Mouse (Mus musculus) left cerebral cortex, adult 18-20 months (tissue): ENCODE measurements around the gene Usf2. TPM values are rescaled to one million over a fixed set of nuclear protein-coding genes. Genes with fewer than 3 reads are reported as not detected.
"Not testable (repeated sequence)": the region's sequence is repeated elsewhere in the genome, so short reads cannot be mapped to it uniquely, and the experiment has no call there.

Source experiments
- DNase-seq, 2 experiments: peaks; one replicate each; pipeline ENCODE4 v3.0.0; 2021 to 2022; ENCODE audit warnings: low spot score in 2 of 2, mixed read lengths in 1 of 2
- total RNA-seq, 2 experiments: library from RNA; stranded (reverse); gene quantifications; 2 replicates each; pipeline ENCODE4 v1.2.3; 2021

The Usf2 gene
- total RNA-seq, 2 experiments from 2014 or later = 123 to 124 TPM

DNA sequence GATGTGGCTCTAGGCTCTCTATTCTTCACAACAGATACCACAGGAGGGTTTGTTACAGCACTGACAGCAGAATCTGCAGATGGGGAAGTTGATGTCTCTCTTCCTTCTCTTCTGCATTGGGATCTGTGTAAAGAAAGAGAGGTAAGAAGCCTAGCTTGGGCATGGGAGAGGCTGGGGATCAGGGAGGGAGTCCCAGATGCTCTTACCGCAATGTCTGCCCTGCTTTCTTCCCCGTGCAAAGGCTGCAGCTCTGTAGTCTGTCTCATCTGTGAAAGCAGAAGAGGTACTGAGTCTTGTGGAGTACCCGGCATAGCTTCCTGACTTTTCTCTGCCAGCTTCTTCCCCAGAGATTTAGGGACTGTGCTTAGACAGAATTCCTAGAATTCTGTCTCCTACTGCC, 34.1 kb downstream of the Usf2 start:
- not testable (repeated sequence) for DNase-seq

DNA sequence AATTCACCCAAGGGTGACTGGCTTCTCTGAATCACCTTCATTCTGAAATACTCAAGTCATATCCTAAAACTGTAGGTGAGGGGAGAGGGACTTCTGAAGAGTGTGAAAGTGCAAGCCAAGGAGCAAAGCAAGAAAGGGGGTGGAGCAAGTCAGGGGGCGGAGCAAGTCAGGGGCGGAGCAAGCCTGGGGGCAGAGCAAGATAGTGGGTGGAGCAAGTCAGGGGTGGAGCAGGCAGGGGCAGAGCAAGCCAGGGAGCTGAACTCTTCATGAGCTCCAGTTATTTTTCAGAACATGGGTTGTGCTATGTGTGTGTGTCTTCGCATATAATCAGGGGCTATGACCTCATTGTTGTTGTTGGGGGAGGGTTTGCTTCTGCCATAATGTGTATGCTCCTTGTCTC, 36.4 kb downstream of the Usf2 start:
- DNase-seq = no peak

DNA sequence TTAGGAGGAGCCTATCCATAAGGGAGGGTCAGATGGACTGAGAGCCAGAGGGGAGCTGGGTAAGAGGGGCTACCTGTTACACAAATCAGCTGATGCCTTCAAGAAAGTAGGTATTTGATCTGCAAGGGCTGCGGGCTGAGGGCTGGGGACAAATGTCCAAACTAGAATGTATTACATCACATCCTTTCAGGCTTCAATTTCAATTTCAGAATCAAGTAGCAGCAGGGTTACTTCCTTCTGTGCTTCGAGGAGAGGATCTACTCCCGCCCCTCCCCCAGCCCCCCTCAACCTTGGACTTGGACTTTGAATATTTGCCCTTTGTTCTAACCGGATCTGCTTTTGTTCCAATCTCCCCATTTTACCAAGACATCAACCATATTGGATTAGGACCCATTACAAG, 39.4 kb downstream of the Usf2 start:
- DNase-seq = no peak

DNA sequence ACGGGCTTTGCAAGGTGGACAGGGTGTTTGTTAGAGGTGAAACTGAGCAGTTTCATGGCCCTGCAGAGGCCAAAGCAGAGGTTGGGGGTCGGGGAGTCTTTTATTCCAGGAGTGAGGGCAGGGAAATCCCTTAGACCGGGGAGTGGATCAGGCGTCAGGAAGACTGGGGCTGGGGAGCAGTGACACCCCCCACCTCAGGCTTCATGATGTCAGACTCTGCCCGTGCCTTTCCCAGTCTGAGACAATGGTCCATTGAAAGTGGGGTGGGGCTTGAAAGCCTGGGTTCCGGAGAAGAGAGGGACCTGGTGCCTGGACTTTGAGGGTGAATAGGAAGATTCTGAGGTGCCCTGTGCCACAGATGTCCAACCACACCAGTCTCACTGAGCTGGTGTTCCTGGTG, 39.9 kb downstream of the Usf2 start:
- peak in 1 of 2 experiments; percentile 9 for DNase-seq

DNA sequence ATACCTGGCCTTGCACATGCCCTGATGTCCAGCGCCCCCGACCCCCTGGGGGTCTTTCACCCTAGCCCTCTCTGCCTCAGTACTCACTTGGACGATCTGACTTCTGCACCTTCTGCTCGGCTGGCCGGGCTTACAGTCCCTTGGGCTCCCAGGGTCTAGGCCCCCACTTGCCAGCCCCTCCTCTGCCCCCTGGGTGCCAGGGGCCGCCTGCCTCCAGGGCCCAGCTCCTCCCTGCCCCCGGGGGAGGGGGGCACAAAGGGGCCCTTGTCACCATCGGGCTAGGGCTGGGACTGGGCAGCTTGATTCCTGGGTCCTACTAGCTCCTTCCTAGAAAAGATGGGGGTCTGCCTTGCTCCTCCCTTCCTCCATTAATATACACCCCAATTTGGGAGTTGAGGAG, 41.9 kb downstream of the Usf2 start, which contains the start of gene Mag:
Gene Mag (minus strand): TSS at position 142 of the 400 bp plus-strand sequence.
- peak in 1 of 2 experiments; percentile 13 for DNase-seq

DNA sequence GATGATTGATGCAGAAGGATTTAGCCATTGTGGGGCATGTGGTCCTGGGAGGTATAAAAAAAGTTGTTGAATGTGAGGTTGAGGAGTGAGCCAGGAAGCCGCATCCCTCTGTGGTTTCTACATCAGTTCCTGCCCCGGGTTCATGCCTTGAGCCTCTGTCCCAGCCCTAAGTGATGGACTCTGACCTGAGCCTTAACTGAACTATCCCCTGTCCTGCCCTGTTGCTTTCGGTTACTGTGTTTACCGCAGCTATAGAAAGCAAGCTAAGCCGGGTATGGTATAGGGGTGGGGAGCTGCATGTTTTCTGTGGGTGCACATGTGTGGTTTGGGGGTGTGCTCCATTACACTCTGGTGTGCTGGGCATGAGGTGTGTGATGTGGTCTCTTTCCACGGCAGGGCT, 46.8 kb downstream of the Usf2 start:
- DNase-seq = no peak

DNA sequence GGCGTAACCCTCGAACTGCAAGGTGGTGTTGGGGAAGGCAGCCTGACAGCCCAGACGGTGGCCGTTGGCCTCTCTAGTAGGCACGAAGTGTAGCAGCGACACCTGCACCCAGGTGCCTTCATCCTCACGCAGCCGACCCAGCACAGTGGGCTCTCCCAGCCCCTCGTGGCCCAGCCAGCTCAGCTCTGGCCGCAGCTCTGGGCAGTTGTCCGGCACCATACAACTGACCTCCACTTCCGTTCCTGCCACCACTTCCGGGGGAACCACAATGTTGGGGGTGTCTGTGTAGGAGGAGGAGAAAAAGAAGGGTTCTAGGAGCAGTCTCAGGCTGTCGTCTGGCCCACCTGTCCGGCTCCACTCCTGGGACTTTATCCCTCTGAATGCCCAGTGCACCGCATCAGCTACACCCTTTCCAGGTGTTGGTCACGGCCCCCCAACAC, 47.6 kb downstream of the Usf2 start:
- DNase-seq = no peak

DNA sequence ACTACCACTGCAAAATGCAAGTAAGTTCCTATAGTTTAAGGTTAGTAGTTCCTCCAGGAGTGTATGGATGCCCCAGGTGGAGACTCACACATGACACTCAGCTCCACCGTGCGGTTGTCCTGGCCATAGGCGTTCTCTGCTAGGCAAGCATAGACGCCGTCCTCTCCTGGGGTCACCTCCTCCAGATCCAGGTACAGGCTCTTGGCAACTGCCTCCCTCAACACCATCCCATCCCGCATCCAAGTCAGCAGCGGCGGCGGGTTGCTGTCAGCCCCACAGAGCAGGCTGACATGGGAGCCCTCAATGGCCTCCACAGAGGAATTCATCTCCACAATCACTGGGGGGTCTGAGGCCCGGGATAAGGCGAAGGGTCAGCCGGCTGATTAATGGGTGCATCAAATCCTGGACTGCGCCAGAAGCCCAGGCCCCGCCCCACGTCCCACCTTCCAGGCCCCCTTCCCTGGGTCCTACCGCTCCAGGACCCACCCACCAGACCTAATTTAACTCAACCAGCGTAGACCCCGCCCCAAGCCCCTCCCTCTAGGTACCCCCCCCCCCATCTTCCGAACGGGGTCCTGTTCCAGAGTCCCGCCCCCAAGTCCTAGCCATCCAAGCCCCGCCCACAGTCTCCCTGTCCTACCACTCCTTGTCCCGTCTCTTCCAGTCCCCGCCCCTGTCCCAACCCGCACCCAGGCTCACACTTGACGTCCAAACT, 48.2 kb downstream of the Usf2 start:
- no peak for DNase-seq

DNA sequence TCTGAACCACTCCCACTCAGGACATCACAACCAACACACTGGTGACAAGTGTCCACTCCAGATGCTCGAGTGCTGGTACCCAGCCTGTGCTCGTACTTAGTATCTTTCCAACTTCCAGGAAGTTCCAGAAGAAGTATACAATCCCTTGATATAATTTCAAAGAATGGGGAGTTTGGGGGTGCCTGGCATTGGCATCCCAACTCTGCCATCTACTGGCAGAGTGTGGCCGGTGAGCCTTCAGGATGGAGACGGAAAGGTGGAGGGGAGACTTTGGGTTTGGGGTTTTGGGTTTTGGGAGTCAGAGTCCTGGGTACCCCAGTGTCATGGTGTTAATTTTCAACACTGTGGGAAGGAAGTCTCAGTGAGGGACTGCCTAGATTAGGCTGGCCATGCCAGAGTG, 52.6 kb downstream of the Usf2 start:
- DNase-seq = peak; percentile 17 to 21

Other genes starting within 250 kb of the Usf2 start
- gene Atp4a, start 244.6 kb downstream of the Usf2 start, total RNA-seq = under 1 TPM; 0.26 to 0.66 TPM
- gene Tmem147, start 227.3 kb downstream of the Usf2 start, total RNA-seq = 100 to 1,000 TPM; 114 to 129 TPM
- gene Gapdhs, start 213.1 kb downstream of the Usf2 start, total RNA-seq = not detected
- gene Sbsn, start 205.3 kb downstream of the Usf2 start, total RNA-seq = 10 to 100 TPM in 1 of 2 experiments, 1 to 10 TPM in 1; 8.2 to 12.9 TPM
- gene Dmkn, start 193.0 kb downstream of the Usf2 start, total RNA-seq = 1 to 10 TPM; 1.9 to 4.0 TPM
- gene Krtdap, start 168.9 kb downstream of the Usf2 start, total RNA-seq = not detected
- not detected for gene Ffar2, start 133.0 kb downstream of the Usf2 start, total RNA-seq
- not detected for gene Ffar3, start 100.6 kb downstream of the Usf2 start, total RNA-seq
- not detected for gene Ffar1, start 95.2 kb downstream of the Usf2 start, total RNA-seq
- under 1 TPM in 1 of 2 experiments, not detected in 1; 0.09 TPM for gene Cd22, start 76.5 kb downstream of the Usf2 start, total RNA-seq
- gene Mag, start 41.9 kb downstream of the Usf2 start, total RNA-seq = 100 to 1,000 TPM in 1 of 2 experiments, 10 to 100 TPM in 1; 91.4 to 101 TPM
- not detected for gene Hamp2, start 32.1 kb downstream of the Usf2 start, total RNA-seq
- not detected for gene Hamp, start 12.8 kb downstream of the Usf2 start, total RNA-seq
- gene Lsr, start 16.7 kb upstream of the Usf2 start, total RNA-seq = 10 to 100 TPM in 1 of 2 experiments, 1 to 10 TPM in 1; 8.2 to 10.7 TPM
- under 1 TPM in 1 of 2 experiments, not detected in 1; 0.28 TPM for gene Fam187b, start 17.0 kb upstream of the Usf2 start, total RNA-seq
- gene Fxyd5, start 85.7 kb upstream of the Usf2 start, total RNA-seq = 10 to 100 TPM; 35.5 to 36.7 TPM
- gene Fxyd7, start 94.7 kb upstream of the Usf2 start, total RNA-seq = 100 to 1,000 TPM; 148 to 187 TPM
- gene Fxyd1, start 100.4 kb upstream of the Usf2 start, total RNA-seq = 10 to 100 TPM; 74.1 to 90.2 TPM
- 10 to 100 TPM; 32.9 to 35.9 TPM for gene Lgi4, start 102.5 kb upstream of the Usf2 start, total RNA-seq
- gene Fxyd3, start 119.9 kb upstream of the Usf2 start, total RNA-seq = 1 to 10 TPM in 1 of 2 experiments, not detected in 1; 1.2 TPM
- 1 to 10 TPM; 4.6 to 4.8 TPM for gene Hpn, start 158.5 kb upstream of the Usf2 start, total RNA-seq
- 100 to 1,000 TPM; 805 to 862 TPM for gene Scn1b, start 170.2 kb upstream of the Usf2 start, total RNA-seq
- gene Gramd1a, start 199.1 kb upstream of the Usf2 start, total RNA-seq = 100 to 1,000 TPM; 105 to 106 TPM